Mouse (Mus musculus) thymus, postnatal 4 days (tissue): Measurements from ENCODE around the gene Fbrsl1.

Experiments used
- DNase-seq: peaks from one replicate; pipeline ENCODE4 v3.0.0; 2021

The Fbrsl1 gene

DNA sequence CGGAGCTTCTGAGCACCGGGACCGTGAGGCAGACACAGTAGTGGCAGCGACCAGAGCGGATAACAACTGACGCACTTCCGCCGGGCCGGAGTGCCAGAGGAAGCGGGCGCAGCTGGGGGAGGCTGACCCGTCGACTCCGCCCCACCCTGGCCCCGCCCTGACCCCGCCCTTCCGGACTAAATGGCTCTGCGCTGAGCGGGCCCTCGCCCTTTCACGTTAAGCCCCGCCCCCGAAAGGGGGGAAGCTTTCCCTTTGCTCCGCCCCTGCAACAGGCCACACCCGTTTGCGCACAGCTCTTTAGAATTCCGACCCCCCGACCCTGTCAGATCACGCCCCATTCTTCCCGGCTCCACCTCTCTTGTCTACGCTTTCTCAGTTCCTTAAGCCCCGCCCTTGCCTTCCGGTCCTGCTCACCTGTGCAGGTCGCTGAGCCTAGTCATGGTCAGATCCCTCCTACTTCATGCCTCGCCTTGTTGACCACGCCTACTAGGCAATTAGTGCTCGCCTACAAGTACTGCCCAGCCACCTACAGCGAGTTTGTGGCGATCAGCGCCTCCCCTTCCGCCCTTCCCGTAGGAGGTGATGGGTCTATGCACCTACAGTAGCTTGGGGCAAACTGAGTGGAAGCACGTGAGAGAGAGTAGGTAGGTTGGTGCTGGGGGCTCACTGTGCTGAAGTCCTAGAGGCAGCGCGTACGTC is at the start of gene Fbrsl1:
Gene Fbrsl1 (minus strand): TSS at position 68 of the 699 bp plus-strand sequence.
- peak; percentile 98 for DNase-seq

DNA sequence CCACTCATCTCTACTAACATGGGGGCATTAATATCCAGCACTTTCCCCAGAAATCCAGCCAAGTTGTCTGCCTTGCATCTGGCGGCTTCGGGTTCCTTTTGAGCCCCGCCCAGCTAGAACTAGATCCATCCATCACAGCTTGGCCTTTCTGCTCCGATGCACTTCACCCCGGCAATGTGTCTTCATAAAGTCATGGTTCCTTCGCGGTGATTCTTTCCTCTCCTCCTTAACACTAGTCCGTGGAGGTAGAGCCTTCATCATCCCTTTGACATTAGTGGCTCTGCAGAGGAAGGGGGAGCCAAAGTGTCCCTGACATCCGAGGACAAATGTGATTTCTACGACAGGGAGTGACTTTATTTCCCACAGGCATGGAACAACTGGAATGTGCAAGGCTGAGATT is 49.8 kb upstream of the Fbrsl1 start:
- no peak for DNase-seq

DNA sequence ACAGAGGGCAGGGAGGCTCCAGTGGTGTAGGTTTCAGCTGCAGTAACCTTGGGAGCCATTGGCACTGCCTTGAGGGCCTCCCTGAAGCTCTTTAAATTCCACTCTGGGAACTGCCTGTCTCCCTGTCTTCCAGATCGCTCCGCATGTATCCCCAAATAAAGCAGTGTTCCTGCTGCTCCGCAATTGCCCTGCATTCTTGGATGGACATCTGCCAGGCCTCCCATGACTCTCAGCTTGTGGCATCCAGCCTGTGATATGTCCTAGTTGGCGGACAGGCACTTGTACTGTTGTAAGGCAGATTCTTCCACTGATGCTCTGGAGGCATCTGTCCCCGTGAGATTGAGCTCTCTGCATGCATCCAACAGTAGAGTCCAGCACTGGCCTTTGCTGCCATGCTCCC is 49.3 kb upstream of the Fbrsl1 start:
- no peak for DNase-seq

DNA sequence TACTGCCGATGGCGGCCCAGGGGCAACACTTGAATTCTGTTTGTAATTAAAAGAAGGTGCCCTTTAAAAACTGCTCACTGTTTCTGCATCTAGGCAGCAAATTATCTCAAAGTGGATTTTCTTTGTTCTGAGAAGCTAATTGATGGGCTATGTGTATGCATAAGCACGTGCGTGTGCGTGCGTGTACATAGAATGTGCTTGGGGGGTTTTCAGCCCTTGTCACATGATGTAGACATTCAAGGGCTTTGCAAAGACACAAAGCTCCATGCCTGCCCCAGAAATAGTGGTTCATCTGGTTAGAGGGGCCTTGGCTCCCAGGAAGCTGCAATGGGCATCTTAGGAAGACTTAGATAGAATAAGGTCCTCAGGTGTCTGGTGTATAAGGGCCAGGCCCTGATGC is 46.7 kb upstream of the Fbrsl1 start:
- DNase-seq: no peak

DNA sequence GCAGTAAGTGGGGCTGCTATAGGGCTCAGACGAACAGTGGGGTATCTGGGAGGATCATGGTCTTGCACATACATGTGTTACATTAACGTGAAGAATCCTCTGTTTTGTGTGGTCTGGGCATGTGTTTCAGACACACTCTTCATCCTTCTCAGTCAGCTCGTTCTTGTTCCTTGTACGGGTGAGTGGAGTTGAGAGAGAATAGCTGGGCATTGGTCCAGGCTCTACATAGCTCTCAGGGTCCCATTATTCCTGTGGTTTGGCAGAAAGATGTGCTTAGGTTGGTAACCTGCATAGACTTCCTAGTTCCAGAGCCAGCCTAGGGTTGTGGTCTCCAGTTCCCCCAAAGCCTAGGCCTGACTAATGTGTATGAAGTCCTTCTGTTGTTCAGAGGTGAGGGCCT is 46.1 kb upstream of the Fbrsl1 start:
- DNase-seq: no peak

DNA sequence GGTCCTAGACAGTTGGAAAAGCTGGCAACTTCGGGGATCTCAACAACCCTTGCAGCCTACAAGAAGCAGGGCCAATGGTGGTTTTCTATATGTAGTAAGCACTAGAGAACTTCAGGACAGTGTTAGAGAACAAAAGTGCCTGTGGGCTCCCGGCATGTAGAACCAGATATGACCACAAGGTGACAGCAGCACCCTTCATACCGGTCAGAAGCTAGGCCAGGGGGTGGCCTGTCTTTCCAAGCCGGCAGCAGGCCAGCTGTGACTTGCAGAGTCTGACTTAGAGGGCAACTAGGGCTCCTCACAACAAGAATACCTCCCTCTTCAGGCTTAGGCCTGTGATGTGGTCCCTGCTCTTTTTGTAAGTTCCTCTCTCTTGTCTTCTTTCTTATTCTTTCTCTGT is 45.5 kb upstream of the Fbrsl1 start:
- DNase-seq: peak; percentile 81

DNA sequence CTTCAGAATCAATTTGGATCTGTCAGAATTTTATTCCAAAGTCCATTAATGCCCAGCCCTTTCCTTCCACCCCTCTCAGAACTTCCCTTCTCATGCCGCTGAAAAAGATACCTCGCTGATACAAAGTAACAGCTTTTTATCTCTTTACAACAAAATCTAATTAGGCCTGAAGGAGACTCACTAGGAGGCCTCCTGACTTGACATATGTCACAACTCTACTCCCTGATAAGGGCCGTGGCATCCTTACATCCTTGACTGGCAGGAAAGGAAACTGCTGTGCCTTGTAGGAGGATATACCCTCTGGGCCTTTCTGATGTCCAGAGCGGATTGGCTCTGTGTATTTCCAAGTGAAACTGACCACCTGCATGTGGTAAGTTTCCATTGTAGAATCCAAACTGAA is 41.3 kb upstream of the Fbrsl1 start:
- no peak for DNase-seq

DNA sequence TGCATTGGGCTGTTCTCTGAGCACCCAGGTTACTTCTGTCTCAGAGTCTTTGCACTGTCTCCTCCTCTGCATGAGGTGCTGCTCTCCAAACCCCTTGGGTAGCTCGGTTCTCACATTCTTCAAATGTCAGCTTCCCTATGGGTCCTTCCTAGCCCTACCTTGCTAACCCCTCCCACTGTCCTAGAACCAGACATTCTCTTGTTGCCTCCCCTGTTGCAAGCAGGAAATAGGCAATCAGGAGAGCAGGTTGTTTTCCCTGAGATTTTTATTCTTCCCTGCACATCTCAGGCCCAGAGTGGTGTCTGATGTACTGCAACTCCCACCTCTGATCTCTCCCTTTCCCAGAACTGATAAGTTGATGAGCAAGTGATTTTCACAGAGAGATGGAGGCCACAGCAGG is 39.6 kb upstream of the Fbrsl1 start:
- no peak for DNase-seq

DNA sequence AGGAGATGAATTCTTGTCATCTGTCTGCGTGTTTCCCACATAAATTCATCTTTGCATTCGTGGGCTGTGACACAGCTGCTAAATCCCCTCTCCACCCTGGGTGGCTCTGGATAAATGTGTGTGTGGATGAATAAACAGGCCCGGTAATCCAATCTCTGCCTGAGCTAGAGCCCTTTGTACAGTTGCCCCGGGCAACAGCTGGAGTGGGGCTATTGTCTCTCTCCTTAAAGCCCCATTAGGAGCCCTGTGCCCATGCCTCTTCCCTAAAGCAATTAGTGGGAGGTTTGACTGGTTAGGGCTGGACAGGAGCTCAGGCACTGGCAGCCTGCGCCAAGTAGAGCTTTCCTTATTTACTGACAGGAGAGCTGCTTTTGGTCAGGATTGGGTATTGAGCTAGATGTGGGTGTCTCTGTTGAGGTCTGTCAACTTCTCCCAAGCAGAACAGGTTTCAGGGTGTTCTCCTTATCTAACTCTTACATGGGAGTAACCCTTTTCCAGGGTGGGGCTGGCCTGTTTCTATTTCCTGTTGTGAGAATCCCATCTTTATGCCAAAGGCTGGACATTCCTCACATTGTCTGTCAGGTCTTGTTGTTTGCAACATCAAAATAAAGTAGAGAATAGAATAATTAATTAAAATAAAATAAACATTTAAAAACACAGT is 38.5 kb upstream of the Fbrsl1 start:
- no peak for DNase-seq

DNA sequence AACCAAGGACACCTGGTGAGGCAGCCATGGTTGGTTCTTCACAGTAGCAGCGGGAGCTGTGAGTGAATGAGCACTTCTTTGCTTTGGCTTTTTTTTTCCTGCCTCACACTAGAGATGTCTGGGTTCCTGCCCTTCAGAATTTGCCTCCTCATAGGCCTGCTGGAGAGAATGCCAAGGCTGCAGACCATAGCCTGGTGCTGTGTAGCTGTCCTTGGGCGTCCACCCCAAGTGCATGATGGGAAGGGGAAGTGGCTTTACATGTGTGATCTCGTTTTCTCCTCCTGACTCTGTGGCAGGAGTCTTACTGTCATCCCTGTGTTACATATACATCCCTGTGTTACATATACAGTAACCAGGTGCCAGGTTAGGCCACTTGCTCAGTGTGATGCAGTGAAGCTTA is 36.4 kb upstream of the Fbrsl1 start:
- DNase-seq: no peak

DNA sequence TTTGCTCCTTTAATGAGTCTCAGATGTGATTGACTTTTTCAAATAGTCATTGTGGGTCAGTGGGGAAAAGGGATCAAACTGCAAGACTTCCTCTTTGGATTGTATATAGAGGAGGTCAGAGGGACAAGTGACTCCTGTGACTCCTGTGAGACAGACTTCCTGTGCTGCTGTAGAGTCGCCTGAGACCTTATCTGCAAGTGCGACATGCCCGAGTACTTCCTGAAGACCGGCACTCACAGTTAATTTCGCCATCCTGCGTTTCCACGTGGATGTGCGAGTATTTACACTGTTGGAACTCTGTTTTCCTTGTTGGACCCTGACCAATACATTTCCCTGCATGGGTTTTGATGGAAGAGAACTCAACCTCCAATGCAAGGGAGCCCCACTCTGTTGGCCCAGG is 30.9 kb upstream of the Fbrsl1 start:
- DNase-seq: no peak

DNA sequence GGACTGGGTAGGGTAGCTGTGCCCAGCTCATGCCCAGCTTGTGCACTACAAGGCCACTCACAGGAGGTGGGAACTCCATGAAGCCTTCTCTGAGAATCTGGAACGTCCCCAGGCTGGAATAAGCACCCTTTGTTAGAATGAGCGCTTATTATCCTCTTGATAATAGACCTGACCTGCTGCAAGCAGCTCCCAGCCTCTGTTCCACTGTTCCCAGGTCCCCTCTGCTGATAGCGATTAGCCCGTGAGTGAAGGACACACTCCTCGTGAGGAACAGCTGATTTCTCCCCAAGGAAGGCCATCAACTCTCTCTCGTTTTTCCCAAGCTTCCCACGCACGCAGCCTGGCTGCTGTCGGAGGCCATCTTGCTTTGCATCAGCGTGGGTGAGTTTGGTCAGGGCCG is 25.9 kb upstream of the Fbrsl1 start:
- no peak for DNase-seq

DNA sequence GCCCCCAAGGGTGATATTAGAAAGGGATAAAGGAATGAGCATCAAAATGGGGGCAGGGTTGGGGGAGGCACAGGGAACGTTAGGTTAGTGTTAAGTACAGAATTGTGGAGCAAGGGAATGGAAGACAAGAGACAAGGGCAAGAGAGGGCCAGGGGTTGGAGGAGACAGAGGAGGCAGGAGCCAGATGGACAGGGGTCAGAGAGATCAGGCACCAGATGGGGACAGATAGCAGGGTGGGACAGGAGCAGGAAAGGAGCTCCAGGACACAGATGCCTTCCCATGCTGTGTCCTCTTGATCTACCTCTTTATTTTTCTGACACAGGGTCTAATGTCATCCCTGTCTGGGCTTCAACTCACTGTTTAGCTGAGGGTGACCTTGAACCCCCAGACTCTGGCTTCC is 24.5 kb upstream of the Fbrsl1 start:
- no peak for DNase-seq

DNA sequence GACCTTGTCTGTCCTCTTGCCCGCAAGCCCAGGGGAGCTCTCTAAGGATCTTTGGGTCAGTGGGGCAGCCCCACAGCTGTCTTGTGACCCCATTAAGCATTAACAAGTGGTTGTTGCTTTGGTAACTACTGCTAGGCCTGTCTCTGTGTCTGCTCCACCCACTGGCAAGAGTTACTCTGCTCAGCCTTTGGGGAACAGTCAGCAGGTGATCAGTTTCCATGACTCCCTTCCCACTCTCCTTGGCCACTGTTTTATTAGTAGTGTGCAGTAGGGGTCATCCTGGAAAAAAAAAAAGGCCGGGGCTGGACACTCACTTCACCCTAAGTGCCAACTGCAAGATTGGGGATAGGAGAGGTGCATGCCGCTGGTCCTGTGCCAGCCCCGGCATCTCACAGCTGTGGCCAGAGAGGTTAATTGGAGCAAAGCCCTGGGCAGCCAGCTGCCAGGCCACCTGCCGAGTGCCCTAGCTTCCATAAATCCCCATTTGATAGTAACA is 23.7 kb upstream of the Fbrsl1 start:
- no peak for DNase-seq

DNA sequence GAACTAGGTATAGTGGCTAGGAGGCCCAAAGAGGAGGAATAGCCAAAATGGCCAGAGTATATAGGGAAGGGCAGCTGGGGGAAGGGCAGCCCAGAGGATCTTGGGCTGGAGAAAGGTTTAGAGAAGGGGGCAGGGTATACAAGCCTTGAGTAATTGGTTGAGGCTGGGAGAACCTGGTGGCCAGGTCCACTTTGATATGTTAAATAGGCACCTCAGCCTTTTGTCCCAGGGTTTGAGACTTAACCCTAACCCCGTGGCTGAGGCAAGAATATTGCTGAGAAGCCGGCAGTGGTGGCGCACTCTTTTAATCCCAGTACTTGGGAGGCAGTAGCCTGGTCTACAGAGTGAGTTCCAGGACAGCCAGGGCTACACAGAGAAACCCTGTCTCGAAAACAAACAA is 23.0 kb upstream of the Fbrsl1 start:
- no peak for DNase-seq

DNA sequence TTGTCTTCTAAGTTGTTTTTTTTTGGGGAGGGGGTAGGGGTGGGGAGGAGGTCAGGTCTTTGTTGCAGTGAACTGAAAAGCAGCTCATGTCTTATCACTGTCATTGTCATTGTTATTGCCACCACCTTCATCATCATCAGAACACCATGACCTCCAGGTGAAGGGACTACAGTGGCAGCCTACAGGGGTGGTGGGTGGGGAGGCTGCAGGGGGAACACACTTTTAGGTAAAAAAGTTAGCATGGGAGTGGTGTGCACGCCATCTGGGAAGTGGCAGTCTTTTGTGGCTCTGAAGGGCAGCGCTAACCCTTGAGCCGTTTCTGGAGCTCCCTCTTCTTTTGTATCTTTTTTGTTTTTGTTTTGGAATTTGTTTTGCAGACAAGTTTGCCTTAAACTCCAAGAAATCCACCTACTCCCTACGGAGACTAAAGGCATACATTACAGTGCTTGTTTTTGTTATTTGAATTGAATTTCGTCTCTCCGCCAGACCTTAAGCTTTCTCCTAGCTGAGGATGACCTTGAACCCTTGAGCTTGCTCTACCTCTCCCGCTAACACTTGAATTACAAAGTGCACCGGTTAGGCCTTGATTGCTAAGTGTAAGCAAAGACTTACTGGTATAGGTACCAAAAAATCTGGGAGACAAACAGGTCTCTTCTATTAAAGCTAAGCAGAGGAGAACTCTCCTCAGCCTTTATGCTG is 21.1 kb upstream of the Fbrsl1 start:
- no peak for DNase-seq

DNA sequence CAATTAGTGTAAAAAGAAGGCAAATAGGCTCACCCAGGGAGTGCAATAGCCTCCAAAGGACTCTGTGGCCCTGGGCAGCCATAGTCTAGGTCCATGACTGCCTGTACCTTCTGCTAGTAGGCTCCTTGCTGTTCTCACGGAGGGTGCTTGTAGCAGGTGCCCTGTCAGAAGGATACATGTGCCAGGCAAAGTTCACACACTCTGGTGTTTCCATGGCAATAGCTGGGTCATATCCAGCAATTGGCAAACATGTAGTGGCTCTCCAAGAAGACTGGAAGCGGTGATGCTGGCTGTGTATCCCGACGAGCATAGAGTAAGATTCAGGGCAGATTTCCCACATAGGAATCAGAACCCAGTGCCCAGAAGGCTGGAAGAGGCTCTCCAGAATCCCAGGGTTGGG is 20.0 kb upstream of the Fbrsl1 start:
- DNase-seq: no peak

DNA sequence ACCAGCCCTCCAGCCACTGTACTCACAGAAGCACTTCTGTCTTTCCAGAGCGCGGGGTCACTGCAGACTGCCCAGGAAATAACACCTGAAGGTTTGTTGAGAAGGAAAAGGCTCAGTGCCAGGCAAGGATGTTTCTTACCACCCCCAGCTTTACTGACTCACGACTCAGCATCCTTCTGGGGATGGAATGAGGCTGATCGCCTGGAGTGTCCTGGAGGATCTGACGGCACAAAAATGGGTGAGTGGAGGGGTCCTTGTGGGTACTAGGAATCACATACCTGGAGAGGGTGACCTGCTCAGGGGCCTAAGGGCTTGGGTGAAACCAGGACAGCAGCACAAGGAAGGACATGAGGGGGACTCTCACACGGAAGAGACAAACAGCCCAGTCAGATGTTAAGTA is 19.4 kb upstream of the Fbrsl1 start:
- DNase-seq: no peak

DNA sequence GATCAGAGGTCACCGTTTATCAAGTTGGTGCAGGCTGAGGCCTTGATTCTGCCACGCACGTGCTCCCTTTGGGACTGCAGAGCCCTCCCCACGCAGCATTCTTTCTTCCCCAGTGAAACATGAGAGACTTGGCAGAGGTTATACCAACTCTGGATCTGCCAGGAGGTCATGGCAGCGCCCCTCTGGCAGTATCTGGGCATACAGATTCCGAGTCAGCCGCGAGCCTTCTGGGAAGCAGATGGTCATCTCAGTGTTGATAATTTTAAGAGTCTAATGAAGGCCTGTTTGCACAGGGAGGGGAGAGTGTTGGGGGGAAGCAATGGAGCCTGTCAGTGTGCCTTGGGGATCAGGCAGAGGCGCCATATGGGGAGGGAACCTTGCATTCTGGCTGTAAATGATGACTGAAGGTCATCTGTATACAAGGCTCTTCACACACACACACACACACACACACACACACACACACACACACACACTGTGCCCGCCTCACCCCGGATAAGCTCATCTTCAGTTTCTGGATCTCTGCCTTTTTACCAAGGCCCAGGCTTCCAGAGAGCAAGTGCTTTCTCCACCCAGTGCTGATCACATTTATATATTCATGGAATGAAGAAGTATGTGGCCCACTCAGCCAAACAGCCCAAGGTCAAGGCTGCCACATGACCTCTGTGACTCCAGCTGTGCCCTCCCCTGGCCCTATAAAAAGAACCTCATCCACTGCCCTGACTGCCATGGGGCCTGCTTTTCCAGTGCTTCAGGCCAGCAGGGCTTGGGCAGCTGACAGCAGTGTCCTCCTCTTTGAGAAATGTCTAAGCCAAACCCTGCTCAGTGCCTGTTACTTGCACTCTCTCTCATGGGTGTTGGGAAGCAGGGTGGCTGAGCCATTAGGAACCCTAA is 18.5 kb upstream of the Fbrsl1 start:
- DNase-seq: no peak

DNA sequence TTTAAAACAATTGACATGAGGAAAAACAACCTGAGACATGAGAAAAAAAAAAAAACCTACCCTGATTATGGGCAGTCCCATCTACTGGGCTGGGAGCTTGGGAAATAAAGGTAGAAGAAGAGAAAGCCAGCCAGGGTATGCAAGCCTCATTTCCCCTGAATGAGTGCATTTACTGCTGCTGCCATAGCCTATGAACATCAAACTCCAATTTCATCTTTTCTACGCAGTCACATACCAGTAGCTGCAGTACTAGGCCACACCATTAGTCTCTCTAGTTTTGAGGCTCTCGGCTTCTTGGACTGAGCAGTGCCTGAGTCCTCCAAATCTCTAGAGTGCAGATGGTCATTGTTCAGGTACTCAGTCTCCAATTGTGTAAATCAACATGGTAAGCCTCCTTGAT is 14.3 kb upstream of the Fbrsl1 start:
- no peak for DNase-seq

DNA sequence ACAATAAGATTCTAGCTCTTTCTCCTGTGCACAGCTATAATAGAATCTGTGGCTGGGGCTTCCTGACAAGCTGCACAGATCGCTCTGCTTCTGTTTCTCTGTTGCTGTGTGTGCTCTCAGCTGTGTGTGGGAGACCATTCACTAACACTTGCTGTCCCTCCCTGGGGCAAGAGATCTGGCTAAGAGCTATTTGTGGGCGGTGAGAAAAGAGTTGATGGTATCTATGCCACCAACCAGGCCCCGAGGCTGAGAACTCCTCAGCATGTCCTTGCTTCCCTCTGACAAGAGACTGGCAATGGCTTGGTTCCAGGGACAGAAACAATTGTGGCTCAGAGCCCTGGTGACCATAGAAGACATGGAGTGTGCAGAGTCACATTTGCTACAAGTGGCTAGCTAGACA is 10.6 kb upstream of the Fbrsl1 start:
- DNase-seq: no peak

DNA sequence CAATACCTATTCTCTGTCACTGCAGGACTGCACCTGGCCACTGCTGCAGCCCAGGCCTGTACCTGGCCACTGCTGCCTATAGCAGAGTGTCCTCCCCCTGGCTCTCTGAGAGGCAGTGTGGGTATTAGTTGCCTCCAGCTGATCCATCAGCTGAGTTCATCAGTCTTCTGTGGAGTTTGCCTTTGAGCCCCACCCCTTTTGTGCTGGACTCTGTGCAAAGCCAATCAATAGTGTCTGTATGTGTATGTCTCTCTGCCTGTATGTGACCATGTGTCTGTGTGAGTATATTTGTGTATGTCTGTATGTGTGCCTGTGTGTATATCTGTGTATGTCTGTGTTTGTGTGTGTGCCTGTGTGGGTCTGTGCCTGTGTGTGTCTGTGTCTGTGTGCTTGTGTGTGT is 7.0 kb upstream of the Fbrsl1 start:
- DNase-seq: no peak

DNA sequence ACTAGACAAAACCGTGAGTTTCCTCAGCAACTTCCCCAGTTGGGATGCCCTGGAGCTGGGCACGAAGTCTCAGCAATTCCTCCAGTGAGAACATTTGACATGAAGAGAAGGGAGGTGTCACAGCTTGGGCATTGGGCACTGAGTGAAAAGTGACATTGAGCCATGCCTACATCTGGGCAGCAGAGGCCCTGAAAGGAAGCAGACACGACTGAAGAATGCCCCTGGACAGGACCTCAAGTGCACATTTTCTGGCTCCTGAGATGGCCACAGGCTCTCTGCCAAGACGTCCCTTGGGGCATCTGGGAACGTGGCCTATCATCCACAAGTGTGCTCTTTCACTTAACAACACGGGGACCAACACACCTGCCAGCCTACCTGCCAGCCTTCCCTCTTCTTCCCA is 991 bp upstream of the Fbrsl1 start:
- DNase-seq: no peak
